Mouse (Mus musculus) testis, adult 2 months (tissue): ENCODE measurements around the gene Rho.

ENCODE experiments used
- CTCF ChIP-seq: fragments of 200-500 bp; IDR thresholded peaks from 2 replicates; pipeline ENCODE4 v1.5.1; 2012; ENCODE audit warnings: low read depth, mild to moderate bottlenecking, inconsistent platforms, low read length, moderate library complexity; ENCODE audit not compliant: control insufficient read depth, insufficient read depth, insufficient replicate concordance
- POLR2A ChIP-seq: fragments of 200-500 bp; IDR thresholded peaks from 2 replicates; pipeline ENCODE4 v1.6.1; 2012; ENCODE audit warnings: low read depth, mild to moderate bottlenecking, inconsistent platforms, low read length, moderate library complexity; ENCODE audit not compliant: control insufficient read depth

DNA sequence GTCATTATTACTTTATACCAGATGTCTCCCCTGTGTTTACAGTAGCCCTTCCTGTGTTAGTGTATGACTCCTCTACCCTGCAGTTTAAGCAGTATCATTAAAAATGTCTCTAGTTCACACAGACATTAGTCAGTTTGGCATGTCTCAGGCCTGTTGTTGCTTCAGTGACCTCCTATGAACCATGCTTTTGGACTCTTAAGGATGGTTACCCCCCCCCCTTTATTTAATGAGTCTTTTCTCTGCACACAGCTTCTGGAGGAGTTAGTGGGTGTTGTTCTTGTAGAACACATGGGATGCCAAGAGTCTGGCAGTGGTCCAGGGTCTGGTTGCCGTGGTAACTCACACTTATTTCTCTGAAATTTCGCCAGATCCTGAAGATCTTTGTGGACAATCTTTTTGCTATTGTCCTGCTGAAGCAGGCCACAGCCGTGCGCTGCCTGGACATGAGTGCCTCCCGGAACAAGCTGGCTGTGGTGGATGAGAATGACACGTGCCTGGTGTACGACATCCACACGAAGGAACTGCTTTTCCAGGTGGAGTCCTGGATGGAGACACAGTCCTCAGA is 40.0 kb upstream of the Rho start:
- TF ChIP-seq POLR2A, result no peak
- no peak for TF ChIP-seq CTCF
